Mouse (Mus musculus) embryo, embryonic 10 days (tissue): Measurements from ENCODE around the gene Rab27a.
"Not testable (repeated sequence)": the region's sequence is repeated elsewhere in the genome, so short reads cannot be mapped to it uniquely, and the experiment has no call there.

ENCODE experiments used
- DNase-seq: peaks from one replicate; pipeline ENCODE4 v3.0.0-alpha.2; 2015; ENCODE audit warnings: low spot score

The Rab27a gene

GRCm38 (mm10) chr9:73091747-73092146 is 47.1 kb downstream of the Rab27a start:
- DNase-seq, result peak; percentile 85

GRCm38 (mm10) chr9:73094580-73094979 is 49.9 kb downstream of the Rab27a start:
- peak; percentile 12 for DNase-seq

- no peak for DNase-seq
Measured at GRCm38 (mm10) chr9:73097898-73098297, 53.2 kb downstream of the Rab27a start.

- no peak for DNase-seq
Measured at GRCm38 (mm10) chr9:73101536-73101935, 56.9 kb downstream of the Rab27a start, which contains the start of gene Khdc3. Gene Khdc3, plus strand, starts transcription at chr9:73101836.

GRCm38 (mm10) chr9:73102181-73102580 is 57.5 kb downstream of the Rab27a start, which contains the start of gene Gm20509:
Gene Gm20509, plus strand, starts transcription at chr9:73102470.
- DNase-seq, result no peak

- DNase-seq, result peak; percentile 30
Measured at GRCm38 (mm10) chr9:73103159-73103879, 58.7 kb downstream of the Rab27a start.

- DNase-seq, result no peak
Measured at GRCm38 (mm10) chr9:73103880-73104198, 59.2 kb downstream of the Rab27a start.

- DNase-seq, result no peak
Measured at GRCm38 (mm10) chr9:73105141-73105540, 60.5 kb downstream of the Rab27a start.

- DNase-seq, result no peak
Measured at GRCm38 (mm10) chr9:73105771-73106170, 61.1 kb downstream of the Rab27a start.

GRCm38 (mm10) chr9:73112919-73113906 is 68.6 kb downstream of the Rab27a start, which contains the start of gene Rsl24d1:
Gene Rsl24d1, plus strand, starts transcription at chr9:73113426.
- DNase-seq, result peak; percentile 94

GRCm38 (mm10) chr9:73116704-73117103 is 72.0 kb downstream of the Rab27a start:
- DNase-seq, result not testable (repeated sequence)

- DNase-seq, result no peak
Measured at GRCm38 (mm10) chr9:73118012-73118411, 73.4 kb downstream of the Rab27a start.

- peak; percentile 23 for DNase-seq
Measured at GRCm38 (mm10) chr9:73121735-73122134, 77.1 kb downstream of the Rab27a start.

GRCm38 (mm10) chr9:73125043-73125570 is 80.5 kb downstream of the Rab27a start:
- DNase-seq, result no peak

GRCm38 (mm10) chr9:73127457-73127856 is 82.8 kb downstream of the Rab27a start:
- DNase-seq, result no peak

GRCm38 (mm10) chr9:73129875-73130274 is 85.2 kb downstream of the Rab27a start:
- no peak for DNase-seq

- DNase-seq, result no peak
Measured at GRCm38 (mm10) chr9:73130529-73130928, 85.9 kb downstream of the Rab27a start.

- DNase-seq, result peak; percentile 41
Measured at GRCm38 (mm10) chr9:73137341-73137886, 92.8 kb downstream of the Rab27a start.
